Mouse (Mus musculus) left cerebral cortex, postnatal 25 days (tissue): Measurements from ENCODE around the gene Efcc1. TPM values are rescaled to one million over a fixed set of nuclear protein-coding genes. Genes with fewer than 3 reads are reported as not detected.

Source experiments
- DNase-seq, 2 experiments: peaks; one replicate each; pipeline ENCODE4 v3.0.0; 2022; ENCODE audit warnings: low spot score in 2 of 2, mixed read lengths in 1 of 2
- intact Hi-C: fragments of 180-260 bp; cut with DNase I; formaldehyde crosslinking; loops from one replicate; pipeline ENCODE4 v1.15.1; 2025
- total RNA-seq, 2 experiments: library from RNA; stranded (reverse); gene quantifications; 2 replicates each; pipeline ENCODE4 v1.2.3; 2021

Efcc1 gene
- total RNA-seq, 2 experiments from 2014 or later, result 3.4 to 4.5 TPM

- DNase-seq, result no peak
- intact Hi-C loops, result no loop called here
Observed at GRCm38 (mm10) chr6:87795385-87796150, 64.9 kb downstream of the Efcc1 start.

- DNase-seq, result no peak
- intact Hi-C loops, result no loop called here
Observed at GRCm38 (mm10) chr6:87796251-87796880, 65.7 kb downstream of the Efcc1 start.

GRCm38 (mm10) chr6:87797321-87797720, 66.7 kb downstream of the Efcc1 start:
- no peak for DNase-seq
- intact Hi-C loops, result no loop called here

- intact Hi-C loops, result no loop called here
- no peak for DNase-seq
Observed at GRCm38 (mm10) chr6:87799576-87799975, 68.9 kb downstream of the Efcc1 start.

GRCm38 (mm10) chr6:87802462-87802861, 71.8 kb downstream of the Efcc1 start:
- intact Hi-C loops, result no loop called here
- DNase-seq, result no peak

- DNase-seq, result no peak
- intact Hi-C loops, result no loop called here
Observed at GRCm38 (mm10) chr6:87804036-87804435, 73.4 kb downstream of the Efcc1 start.

GRCm38 (mm10) chr6:87804886-87805285, 74.2 kb downstream of the Efcc1 start:
- DNase-seq, result no peak
- intact Hi-C loops, result no loop called here

GRCm38 (mm10) chr6:87805448-87805847, 74.8 kb downstream of the Efcc1 start:
- intact Hi-C loops, result no loop called here
- no peak for DNase-seq

Other genes starting within 250 kb of the Efcc1 start
- 10 to 100 TPM in 1 of 2 experiments, 1 to 10 TPM in 1; 7.3 to 10.7 TPM for gene Arhgap25, start 197.6 kb upstream of the Efcc1 start, total RNA-seq
- under 1 TPM; 0.16 to 0.23 TPM for gene Prokr1, start 140.1 kb upstream of the Efcc1 start, total RNA-seq
- gene Aplf, start 58.7 kb upstream of the Efcc1 start, total RNA-seq, result 1 to 10 TPM; 7.9 to 8.1 TPM
- gene Gp9, start 47.2 kb downstream of the Efcc1 start, total RNA-seq, result 1 to 10 TPM in 1 of 2 experiments, under 1 TPM in 1; 0.92 to 1.1 TPM
- gene Rab43, start 81.3 kb downstream of the Efcc1 start, total RNA-seq, result 10 to 100 TPM; 18.6 to 19.8 TPM
- 1 to 10 TPM; 1.4 to 1.9 TPM for gene Gm45140, start 104.9 kb downstream of the Efcc1 start, total RNA-seq
- 10 to 100 TPM; 27.6 to 31.2 TPM for gene Isy1, start 107.9 kb downstream of the Efcc1 start, total RNA-seq
- gene Cnbp, start 120.2 kb downstream of the Efcc1 start, total RNA-seq, result 100 to 1,000 TPM; 250 to 258 TPM
- gene Copg1, start 156.9 kb downstream of the Efcc1 start, total RNA-seq, result 100 to 1,000 TPM; 212 to 218 TPM
- 10 to 100 TPM; 25.8 to 27.8 TPM for gene Hmces, start 183.1 kb downstream of the Efcc1 start, total RNA-seq